Mouse (Mus musculus) E14TG2a.4 (cell line): Measurements from ENCODE around the gene Uhrf1bp1.

Source experiments
- CTCF ChIP-seq: conservative IDR thresholded peaks from 2 replicates; pipeline ENCODE4 v1.5.1; 2014; ENCODE audit warnings: low read length
- NANOG ChIP-seq: IDR thresholded peaks from 2 replicates; pipeline ENCODE4 v1.6.1; 2014; ENCODE audit warnings: borderline replicate concordance, low read length, mixed read lengths
- POU5F1 ChIP-seq: IDR thresholded peaks from 2 replicates; pipeline ENCODE4 v1.6.1; 2014; ENCODE audit warnings: low read length, borderline replicate concordance

GRCm38 (mm10) chr17:27856798-27857648 is 782 bp downstream of the Uhrf1bp1 start:
- TF ChIP-seq CTCF (no peak), NANOG (no peak), POU5F1 (no peak)
